Mouse (Mus musculus): Measurements from ENCODE around the gene Chka. TPM values are rescaled to one million over a fixed set of nuclear protein-coding genes. Genes with fewer than 3 reads are reported as not detected.

The Chka gene
- 100 to 1,000 TPM in 1 of 2 experiments, 10 to 100 TPM in 1; 85.8 to 106 TPM for total RNA-seq (2021)
- long read RNA-seq, transcript Chka-202 (11 exons, 2,549 nt): minor isoform, 7 of 62 reads
- long read RNA-seq, transcript Chka-201 (12 exons, 2,319 nt): major isoform, 40 of 62 reads
- long read RNA-seq, partial matches to known transcripts: 7 of 62 reads
- long read RNA-seq, other reads (novel, unspliced or antisense): 6 of 62 reads

DNA sequence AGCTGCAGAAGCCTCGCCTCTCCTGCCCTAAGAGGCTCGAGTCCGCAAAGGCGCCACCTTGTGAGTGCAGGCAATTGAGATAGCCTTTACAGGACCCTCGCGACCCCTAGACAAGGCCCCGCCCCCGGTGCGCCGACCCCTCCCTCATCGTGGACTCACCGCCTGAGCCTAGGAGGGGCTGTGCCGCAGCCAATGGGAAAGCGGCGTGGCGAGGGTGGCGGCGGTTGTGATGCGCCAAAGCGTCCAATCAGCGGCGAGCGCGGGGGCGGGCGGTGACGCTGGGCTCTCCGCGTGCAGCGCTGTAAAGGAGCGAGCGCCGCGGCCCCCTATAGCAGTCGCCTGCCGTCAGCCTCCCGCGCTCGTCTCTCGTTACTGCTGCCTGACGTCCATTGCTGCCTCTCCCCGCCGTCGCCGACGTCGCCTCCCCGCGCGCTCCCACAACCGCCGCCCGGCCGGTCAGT lies at the start of gene Chka:
Gene Chka, plus strand, starts transcription at position 272 of the 461 bp plus-strand sequence.
- peak; percentile 97 to 99 for DNase-seq (ENCODE audit: low spot score in 2 of 2)

GRCm38 (mm10) chr19:3805526-3805925 lies 46.0 kb upstream of the Chka start:
- no peak for DNase-seq (ENCODE audit: low spot score in 2 of 2)

- no peak for DNase-seq (ENCODE audit: low spot score in 2 of 2)
Measured at GRCm38 (mm10) chr19:3810536-3811233, 40.9 kb upstream of the Chka start.

DNA sequence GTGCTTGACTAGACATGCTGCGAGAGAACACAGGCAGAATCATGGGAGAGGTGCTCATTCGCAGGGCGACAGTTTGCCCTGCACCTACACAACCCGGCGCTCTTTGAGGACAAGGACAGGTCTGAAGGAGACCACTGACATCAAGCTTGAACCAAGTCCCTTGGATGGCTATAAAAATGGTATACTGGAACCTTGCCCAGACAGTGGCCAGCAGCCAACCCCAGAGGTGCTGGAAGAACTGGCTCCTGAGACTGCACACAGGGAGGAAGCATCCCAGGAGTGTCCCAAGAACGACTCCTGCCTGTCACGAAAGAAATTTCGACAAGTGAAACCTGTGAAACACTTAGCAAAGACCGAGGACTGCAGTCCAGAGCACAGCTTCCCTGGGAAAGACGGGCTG lies 37.1 kb upstream of the Chka start:
- DNase-seq (ENCODE audit: low spot score in 2 of 2): no peak

DNA sequence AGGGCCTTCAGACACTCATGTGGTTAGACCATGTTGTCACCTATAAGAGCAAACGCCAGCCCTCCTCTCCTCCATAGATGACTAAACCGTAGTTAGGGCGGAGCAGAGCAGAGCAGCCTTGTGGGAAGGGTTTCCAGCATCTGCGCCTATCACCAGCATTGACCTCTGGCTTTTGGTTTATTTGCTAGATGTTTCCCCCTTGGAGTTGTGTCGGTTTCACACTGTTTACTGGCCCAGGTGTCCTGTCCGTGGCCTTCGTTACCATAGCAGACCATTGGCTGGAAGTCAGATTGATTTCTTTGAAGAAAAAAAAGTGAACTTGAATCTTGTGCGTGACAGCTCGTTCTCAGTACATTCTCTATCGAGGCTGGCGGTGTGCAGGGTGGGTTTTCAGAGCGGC lies 35.7 kb upstream of the Chka start:
- DNase-seq (ENCODE audit: low spot score in 2 of 2): no peak

GRCm38 (mm10) chr19:3819080-3819479 lies 32.5 kb upstream of the Chka start:
- no peak for DNase-seq (ENCODE audit: low spot score in 2 of 2)

GRCm38 (mm10) chr19:3819899-3820444 lies 31.6 kb upstream of the Chka start:
- DNase-seq (ENCODE audit: low spot score in 2 of 2): no peak

- no peak for DNase-seq (ENCODE audit: low spot score in 2 of 2)
Measured at GRCm38 (mm10) chr19:3825044-3825443, 26.5 kb upstream of the Chka start.

DNA sequence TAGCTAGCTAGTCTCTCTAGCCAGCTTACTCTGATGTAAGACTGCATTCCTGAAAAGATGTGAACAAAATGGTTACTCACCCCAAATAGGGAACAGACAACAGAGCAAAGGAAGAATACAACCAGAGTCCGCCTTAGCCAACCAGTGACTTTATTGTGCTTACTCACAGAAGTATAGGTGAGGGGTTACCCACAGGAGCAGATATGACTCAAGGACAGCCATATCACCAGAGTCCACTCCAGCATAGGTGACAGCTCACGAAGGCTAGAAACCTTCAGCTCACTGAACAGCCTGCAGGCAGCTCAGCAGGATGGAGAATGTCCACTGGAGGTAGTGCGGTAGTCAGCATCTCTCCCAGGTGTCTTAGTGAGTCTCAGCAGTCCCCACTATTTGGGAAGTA lies 21.7 kb upstream of the Chka start:
- DNase-seq (ENCODE audit: low spot score in 2 of 2): no peak

- DNase-seq (ENCODE audit: low spot score in 2 of 2): no peak
Measured at GRCm38 (mm10) chr19:3831716-3832115, 19.9 kb upstream of the Chka start.

GRCm38 (mm10) chr19:3832851-3833353 lies 18.7 kb upstream of the Chka start:
- no peak for DNase-seq (ENCODE audit: low spot score in 2 of 2)

GRCm38 (mm10) chr19:3834301-3834700 lies 17.3 kb upstream of the Chka start:
- DNase-seq (ENCODE audit: low spot score in 2 of 2): no peak

DNA sequence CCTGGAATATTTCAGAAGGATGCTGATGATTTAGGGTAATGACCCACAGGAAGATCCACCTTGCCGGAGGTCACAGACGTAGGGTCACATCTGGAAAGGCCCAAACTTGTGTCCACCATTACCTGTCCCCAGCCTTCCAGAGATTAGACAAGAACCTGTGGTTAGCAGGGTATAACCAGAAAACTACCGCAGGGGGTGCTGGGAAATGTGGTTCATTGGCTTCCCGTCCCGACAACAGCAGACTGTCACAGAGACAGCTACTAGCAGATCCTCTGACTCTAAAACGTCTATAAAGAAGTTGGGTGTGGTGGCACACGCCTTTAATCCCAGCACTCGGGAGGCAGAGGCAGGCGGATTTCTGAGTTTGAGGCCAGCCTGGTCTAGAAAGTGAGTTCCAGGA lies 14.8 kb upstream of the Chka start:
- no peak for DNase-seq (ENCODE audit: low spot score in 2 of 2)

DNA sequence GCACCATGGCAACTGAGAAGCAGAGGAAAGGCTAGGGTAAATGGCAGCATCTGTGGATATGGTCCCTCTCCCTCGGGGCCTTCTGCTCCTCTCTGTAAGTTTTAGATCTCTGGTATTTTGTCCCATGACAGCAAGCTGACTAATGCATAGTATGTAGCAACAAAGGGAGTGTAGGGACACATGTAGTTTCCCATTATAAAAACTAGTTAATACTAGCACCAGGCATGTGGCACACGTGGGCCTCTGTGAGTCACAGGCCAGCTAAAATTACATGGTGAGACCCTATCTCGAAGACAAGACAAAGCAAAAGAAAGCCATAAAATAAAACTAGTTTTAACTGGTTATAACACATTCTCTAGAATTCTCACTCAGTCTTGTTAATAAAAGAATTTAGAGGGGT lies 12.6 kb upstream of the Chka start:
- DNase-seq (ENCODE audit: low spot score in 2 of 2): no peak

- DNase-seq (ENCODE audit: low spot score in 2 of 2): no peak
Measured at GRCm38 (mm10) chr19:3839686-3840085, 11.9 kb upstream of the Chka start.

- peak in 1 of 2 experiments; percentile 32 for DNase-seq (ENCODE audit: low spot score in 2 of 2)
Measured at GRCm38 (mm10) chr19:3840214-3840651, 11.3 kb upstream of the Chka start.

DNA sequence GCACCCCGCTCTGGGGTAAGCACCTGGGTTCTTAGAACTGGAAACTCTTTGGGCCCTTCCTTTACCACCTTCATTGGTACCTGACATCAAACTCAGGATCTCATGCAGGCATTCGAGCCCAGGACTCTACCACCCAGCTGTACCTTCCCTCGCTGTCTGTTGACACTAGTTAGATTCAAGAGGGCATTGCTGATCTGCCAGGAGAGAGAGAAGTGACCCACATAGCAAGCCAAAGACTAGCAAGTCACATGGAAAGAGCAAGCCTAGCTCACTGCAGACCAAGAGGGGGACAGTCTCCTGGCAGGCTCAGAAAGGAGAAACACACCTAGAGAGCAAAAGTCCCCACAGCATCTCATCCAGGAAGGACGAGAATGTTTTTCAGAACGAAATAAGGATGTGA lies 10.9 kb upstream of the Chka start:
- DNase-seq (ENCODE audit: low spot score in 2 of 2): no peak

GRCm38 (mm10) chr19:3842359-3843148 lies 9.0 kb upstream of the Chka start:
- no peak for DNase-seq (ENCODE audit: low spot score in 2 of 2)

GRCm38 (mm10) chr19:3843629-3844028 lies 7.9 kb upstream of the Chka start:
- DNase-seq (ENCODE audit: low spot score in 2 of 2): no peak

DNA sequence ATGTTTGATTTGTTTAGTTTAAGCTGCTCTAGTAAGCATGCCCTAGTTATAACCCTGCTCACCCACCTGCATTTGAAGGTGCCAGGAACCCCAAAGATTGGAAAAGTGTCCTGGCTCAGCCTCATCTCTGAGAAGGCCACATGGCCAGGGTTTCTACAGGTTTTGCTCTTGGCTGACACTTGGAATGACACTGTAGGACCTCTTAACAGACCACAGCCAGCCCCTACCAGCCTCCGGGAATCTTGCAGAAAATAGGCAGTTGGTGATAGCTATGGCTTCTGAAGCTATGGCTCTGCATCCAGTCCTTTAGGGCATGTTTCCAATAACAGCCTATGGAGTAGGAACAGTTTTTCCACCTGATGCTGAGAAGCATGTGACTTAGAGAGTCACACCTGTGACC lies 6.7 kb upstream of the Chka start:
- DNase-seq (ENCODE audit: low spot score in 2 of 2): no peak

DNA sequence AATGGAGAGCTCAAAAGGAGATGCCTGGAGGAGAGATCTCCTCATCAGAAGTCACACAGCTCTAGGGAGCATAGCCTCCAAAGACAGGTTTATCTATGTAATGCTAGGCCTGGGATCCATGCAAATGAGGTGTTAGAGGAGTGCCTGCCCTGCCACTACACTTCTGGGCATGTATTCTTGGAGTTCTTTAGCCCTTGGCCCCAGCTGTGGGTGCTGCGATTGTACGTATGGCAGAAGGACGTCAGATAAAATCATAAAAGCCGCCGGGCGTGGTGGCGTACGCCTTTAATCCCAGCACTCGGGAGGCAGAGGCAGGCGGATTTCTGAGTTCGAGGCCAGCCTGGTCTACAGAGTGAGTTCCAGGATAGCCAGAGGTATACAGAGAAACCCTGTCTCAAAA lies 6.2 kb upstream of the Chka start:
- no peak for DNase-seq (ENCODE audit: low spot score in 2 of 2)

All from layer of hippocampus, adult 18-20 months (tissue).